Comparison of ENCODE assay signal across 8 mouse cellular contexts in the genomic region with DNA sequence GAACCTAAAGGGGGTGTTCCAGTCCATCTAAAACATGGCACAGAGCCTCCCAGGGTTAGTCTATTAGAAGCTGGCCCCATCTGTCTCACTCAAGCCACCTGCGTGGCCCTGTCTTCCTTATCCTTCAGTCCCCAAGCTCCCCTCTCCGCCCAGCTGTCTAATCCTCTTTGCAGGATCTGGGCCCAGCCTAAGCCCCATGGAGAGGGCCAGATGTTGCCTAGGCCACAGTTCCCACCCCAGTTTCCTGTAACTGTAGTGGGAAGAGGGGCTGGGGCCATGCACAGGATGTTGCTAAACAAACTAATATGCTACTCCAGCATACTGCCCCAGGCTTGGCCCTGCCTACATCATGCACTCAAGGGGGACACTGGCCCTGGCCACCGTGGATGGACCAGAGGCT.
DNase-seq lines count a peak whose midpoint lies in the region; ATAC-seq and TF ChIP-seq lines count a peak whose summit lies in the region.

No protein-coding gene starts in this region.

- TF ChIP-seq CTCF in left cerebral cortex, adult 2 months (IDR thresholded peaks at IDR 0.05), result no peak

- ATAC-seq in heart, embryonic 12.5 days (ENCODE audit: insufficient number of reproducible peaks, low FRiP score), result no peak
- ATAC-seq in neural tube, embryonic 13.5 days (ENCODE audit: low read depth), result no peak
- no peak for ATAC-seq in neural tube, embryonic 15.5 days (ENCODE audit: low FRiP score)
- ATAC-seq in limb, embryonic 14.5 days (ENCODE audit: low FRiP score, low read depth), result peak; percentile 32

- H3K9me3 ChIP-seq in heart, embryonic 12.5 days (replicated peaks), result no peaks in the 10 kb centered on the region
- H3K9me3 ChIP-seq in neural tube, embryonic 13.5 days, result no peaks in the 10 kb centered on the region
- H3K9me3 ChIP-seq in neural tube, embryonic 15.5 days (replicated peaks), result no peaks in the 10 kb centered on the region
- H3K9me3 ChIP-seq in limb, embryonic 14.5 days (ENCODE audit: control insufficient read depth, low read length), result no peaks in the 10 kb centered on the region

- H3K4me3 ChIP-seq in heart, embryonic 12.5 days, result no peak overlapping the region
- no peak overlapping the region for H3K4me3 ChIP-seq in neural tube, embryonic 13.5 days
- H3K4me3 ChIP-seq in neural tube, embryonic 15.5 days (replicated peaks), result no peak overlapping the region
- no peak overlapping the region for H3K4me3 ChIP-seq in limb, embryonic 14.5 days (replicated peaks; ENCODE audit: low read length)
- H3K4me3 ChIP-seq in left cerebral cortex, adult 2 months, result no peak overlapping the region

- H3K36me3 ChIP-seq in heart, embryonic 12.5 days, result peaks cover 88% of the 10 kb centered on the region
- H3K36me3 ChIP-seq in neural tube, embryonic 13.5 days, result peaks cover 93% of the 10 kb centered on the region
- peaks cover 55% of the 10 kb centered on the region for H3K36me3 ChIP-seq in neural tube, embryonic 15.5 days
- peaks cover 98% of the 10 kb centered on the region for H3K36me3 ChIP-seq in limb, embryonic 14.5 days (ENCODE audit: control insufficient read depth, insufficient read depth, low read length)

- no peak for TF ChIP-seq POLR2A in limb, embryonic 14.5 days (IDR thresholded peaks at IDR 0.05; ENCODE audit: borderline replicate concordance, extremely low read depth, insufficient read depth, insufficient read length)

- no peak overlapping the region for H3K4me2 ChIP-seq in heart, embryonic 12.5 days
- no peak overlapping the region for H3K4me2 ChIP-seq in neural tube, embryonic 13.5 days
- no peak overlapping the region for H3K4me2 ChIP-seq in neural tube, embryonic 15.5 days
- no peak overlapping the region for H3K4me2 ChIP-seq in limb, embryonic 14.5 days (replicated peaks; ENCODE audit: low read depth, low read length, severe bottlenecking)

- H3K27ac ChIP-seq in heart, embryonic 12.5 days (ENCODE audit: poor library complexity, severe bottlenecking), result peak overlapping the region; percentile 60
- H3K27ac ChIP-seq in neural tube, embryonic 13.5 days (replicated peaks), result peak overlapping the region; percentile 54
- H3K27ac ChIP-seq in neural tube, embryonic 15.5 days (replicated peaks), result no peak overlapping the region
- H3K27ac ChIP-seq in limb, embryonic 14.5 days (replicated peaks; ENCODE audit: low read depth, low read length), result no peak overlapping the region
- H3K27ac ChIP-seq in left cerebral cortex, adult 2 months, result no peak overlapping the region

- peak overlapping the region; percentile 33; the same call in 1 of the 2 replicates for H3K9ac ChIP-seq in heart, embryonic 12.5 days
- H3K9ac ChIP-seq in neural tube, embryonic 13.5 days, result no peak overlapping the region
- no peak overlapping the region for H3K9ac ChIP-seq in neural tube, embryonic 15.5 days (replicated peaks)
- no peak overlapping the region for H3K9ac ChIP-seq in limb, embryonic 14.5 days (ENCODE audit: low read depth, low read length, severe bottlenecking)

- intact Hi-C loops in gastrocnemius, postnatal 36 days (cut with DNase I), result no loop called here
- intact Hi-C loops in left cerebral cortex, adult 2 months (cut with DNase I), result no loop called here

- 52% methylated on average over 3 of the region's 3 CpGs for WGBS in heart, embryonic 12.5 days
- 51% methylated on average over 3 of the region's 3 CpGs for WGBS in neural tube, embryonic 13.5 days
- 54% methylated on average over 3 of the region's 3 CpGs for WGBS in neural tube, embryonic 15.5 days
- WGBS in limb, embryonic 14.5 days, result 50% methylated on average over 3 of the region's 3 CpGs

- no peak for DNase-seq in heart, adult 18-20 months
- peak; percentile 31 for DNase-seq in limb, embryonic 14.5 days (ENCODE audit: low spot score)
- DNase-seq in retina, postnatal 7 days (ENCODE audit: low read depth, low spot score), result peak; percentile 78
- no peak for DNase-seq in gastrocnemius, postnatal 36 days
- no peak for DNase-seq in left cerebral cortex, adult 2 months (ENCODE audit: extremely low spot score in 1 of 2, low spot score in 2 of 2)

- H3K27me3 ChIP-seq in heart, embryonic 12.5 days (replicated peaks), result no peaks in the 10 kb centered on the region
- no peaks in the 10 kb centered on the region for H3K27me3 ChIP-seq in neural tube, embryonic 13.5 days
- H3K27me3 ChIP-seq in neural tube, embryonic 15.5 days (replicated peaks), result no peaks in the 10 kb centered on the region
- H3K27me3 ChIP-seq in limb, embryonic 14.5 days (ENCODE audit: control insufficient read depth, insufficient read depth, low read length), result no peaks in the 10 kb centered on the region

- peaks cover 56% of the 10 kb centered on the region for H3K4me1 ChIP-seq in heart, embryonic 12.5 days (replicated peaks)
- peaks cover 73% of the 10 kb centered on the region for H3K4me1 ChIP-seq in neural tube, embryonic 13.5 days (replicated peaks)
- peaks cover 64% of the 10 kb centered on the region for H3K4me1 ChIP-seq in neural tube, embryonic 15.5 days
- H3K4me1 ChIP-seq in limb, embryonic 14.5 days (ENCODE audit: control insufficient read depth, insufficient read depth, low read length), result peaks cover 11% of the 10 kb centered on the region

Comparison
In these comparisons a context has a peak if more than half of its experiments do, and no peak if none do; other contexts are left out.
1. H3K27ac ChIP-seq: peak in heart, embryonic 12.5 days (single experiment) and neural tube, embryonic 13.5 days (single experiment); none in neural tube, embryonic 15.5 days (single experiment), limb, embryonic 14.5 days (single experiment) and left cerebral cortex, adult 2 months (single experiment).
2. DNase-seq: peak in limb, embryonic 14.5 days (single experiment) and retina, postnatal 7 days (single experiment); none in heart, adult 18-20 months (0 of 2), gastrocnemius, postnatal 36 days (0 of 2) and left cerebral cortex, adult 2 months (0 of 2).